Mouse (Mus musculus) liver, embryonic 16.5 days (tissue): ENCODE data around the gene Lilra6. TPM values are rescaled to one million over a fixed set of nuclear protein-coding genes. Genes with fewer than 3 reads are reported as not detected.
"Not testable (repeated sequence)": the region's sequence is repeated elsewhere in the genome, so short reads cannot be mapped to it uniquely, and the experiment has no call there.

Source experiments
- ATAC-seq: fragments of 200-750 bp; cut with Nextera tagmentation; 2 replicates; pipeline ENCODE4 v1.8.0; 2017; ENCODE audit warnings: low read depth, mild to moderate bottlenecking, moderate number of reproducible peaks, moderate library complexity
- H3K27ac ChIP-seq: fragments of 300-500 bp; sonication (generic); 2 replicates; pipeline ENCODE4 v1.5.1; 2014; ENCODE audit warnings: mild to moderate bottlenecking, low read length
- H3K27me3 ChIP-seq: fragments of 300-500 bp; sonication (generic); 2 replicates; pipeline ENCODE4 v1.6.1; 2014; ENCODE audit warnings: low read depth, low read length, mixed read lengths; ENCODE audit not compliant: control insufficient read depth, insufficient read depth
- H3K36me3 ChIP-seq: fragments of 300-500 bp; sonication (generic); 2 replicates; pipeline ENCODE4 v1.6.1; 2014; ENCODE audit warnings: mild to moderate bottlenecking; ENCODE audit not compliant: control insufficient read depth, insufficient read depth
- H3K4me1 ChIP-seq: fragments of 300-500 bp; sonication (generic); 2 replicates; pipeline ENCODE4 v1.6.1; 2014; ENCODE audit warnings: low read depth, low read length, mixed read lengths; ENCODE audit not compliant: control insufficient read depth
- H3K4me2 ChIP-seq: fragments of 300-500 bp; sonication (generic); 2 replicates; pipeline ENCODE4 v1.6.1; 2014; ENCODE audit warnings: low read depth, low read length, mixed read lengths
- H3K4me3 ChIP-seq: fragments of 300-500 bp; sonication (generic); 2 replicates; pipeline ENCODE4 v1.5.1; 2014; ENCODE audit warnings: low read depth, mild to moderate bottlenecking, low read length
- H3K9ac ChIP-seq: fragments of 300-500 bp; sonication (generic); 2 replicates; pipeline ENCODE4 v1.6.1; 2014; ENCODE audit warnings: low read depth, low read length
- H3K9me3 ChIP-seq: fragments of 300-500 bp; sonication (generic); replicated peaks from 2 replicates; pipeline ENCODE4 v1.6.1; 2016; ENCODE audit warnings: low read length; ENCODE audit not compliant: control insufficient read depth
- WGBS: fragments of 180-500 bp; shearing (Covaris S2); extraction: QIAGEN DNeasy Blood & Tissue Kit; methylation state at CpG from one replicate; pipeline ENCODE4 v1.1.7; 2014; ENCODE audit not compliant: insufficient replicate concordance; 5-methylcytosine and 5-hydroxymethylcytosine counted together
- polyA plus RNA-seq: library from polyadenylated mRNA; unstranded; fragments of >200 nt; fragmentation: Nextera tagmentation; extraction: Ambion mirVana; gene quantifications from 2 replicates; pipeline ENCODE4 v1.2.1, GENCODE M21; 2015

The Lilra6 gene
- 1.0 and 1.6 TPM in 2 replicates for polyA plus RNA-seq

DNA sequence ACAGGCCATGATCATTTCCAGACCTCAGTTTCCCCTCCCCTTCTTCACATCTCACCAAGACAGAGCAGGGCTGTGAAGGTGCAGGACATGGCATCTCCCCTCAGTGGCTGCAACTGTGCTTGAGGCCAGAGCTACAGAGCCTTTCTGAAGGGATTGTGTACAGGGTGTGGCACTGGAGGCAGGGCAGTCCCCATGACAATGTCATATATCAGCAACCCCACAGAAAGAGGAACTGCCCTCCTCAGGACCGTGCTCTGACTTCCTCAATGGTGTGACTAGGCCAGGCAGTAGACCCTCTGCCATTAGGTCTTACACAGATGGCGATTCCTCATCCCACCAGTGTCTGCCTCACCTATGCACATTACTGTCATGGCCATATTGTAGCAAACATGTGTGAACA, at the start of gene Lilra6:
Gene Lilra6, minus strand, starts transcription at position 117 of the 400 bp plus-strand sequence.
- not testable (repeated sequence) for H3K4me3 ChIP-seq, H3K9me3 ChIP-seq, H3K4me1 ChIP-seq, ATAC-seq, H3K27me3 ChIP-seq, H3K4me2 ChIP-seq, H3K9ac ChIP-seq, H3K36me3 ChIP-seq, H3K27ac ChIP-seq
- WGBS: 9% methylated on average over 2 of the region's 2 CpGs

DNA sequence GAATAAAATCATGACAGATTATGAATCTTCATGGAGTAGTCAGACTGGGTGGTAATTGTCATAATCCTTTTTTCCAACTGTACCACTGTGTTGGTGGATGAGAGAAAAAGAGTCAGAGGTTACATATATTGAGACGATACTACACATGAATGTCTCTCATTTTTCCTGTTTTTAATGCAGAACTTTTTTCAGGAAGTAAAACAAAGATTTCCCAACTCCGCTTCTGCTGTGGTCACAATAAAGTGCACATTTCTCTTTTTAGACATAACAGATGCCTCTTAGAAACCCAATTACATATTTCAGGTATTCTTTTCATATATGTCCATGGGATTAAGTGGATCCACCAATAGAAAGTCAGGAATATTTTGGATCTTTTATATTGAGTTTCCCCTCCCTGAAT, 46.7 kb upstream of the Lilra6 start:
- H3K9ac ChIP-seq: no peak overlapping the region
- H3K9me3 ChIP-seq: no peaks in the 10 kb centered on the region
- no peak overlapping the region for H3K27ac ChIP-seq
- no peak overlapping the region for H3K4me3 ChIP-seq
- no peaks in the 10 kb centered on the region for H3K4me1 ChIP-seq
- H3K27me3 ChIP-seq: no peaks in the 10 kb centered on the region
- H3K36me3 ChIP-seq: no peaks in the 10 kb centered on the region
- no peak overlapping the region for H3K4me2 ChIP-seq
- no peak for ATAC-seq
- WGBS: 57% methylated on average over 2 of the region's 2 CpGs

DNA sequence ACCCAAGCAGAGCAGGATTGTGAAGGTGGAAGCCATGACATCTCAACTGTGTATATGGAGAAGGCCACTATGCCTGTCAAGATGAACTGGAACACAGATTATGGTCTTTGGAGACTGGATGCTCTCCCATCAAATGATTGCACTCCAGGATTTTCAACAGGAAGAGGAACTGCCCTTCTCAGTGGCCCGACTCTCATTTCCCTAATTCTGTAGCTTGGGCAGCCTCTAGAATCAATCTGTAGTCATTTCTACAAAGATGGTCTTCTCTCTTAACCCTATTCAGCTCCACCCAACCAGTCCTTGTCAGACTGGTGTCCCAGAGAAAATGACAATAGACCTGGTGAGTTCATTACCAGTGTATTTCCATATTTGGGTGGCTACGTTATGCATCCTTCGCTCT, 42.1 kb upstream of the Lilra6 start:
- Histone ChIP-seq H3K27ac (no peak overlapping the region), H3K9me3 (no peaks in the 10 kb centered on the region), H3K4me1 (no peaks in the 10 kb centered on the region), H3K36me3 (no peaks in the 10 kb centered on the region), H3K9ac (no peak overlapping the region), H3K27me3 (no peaks in the 10 kb centered on the region), H3K4me3 (no peak overlapping the region), H3K4me2 (no peak overlapping the region)
- WGBS: 58% methylated on average over 3 of the region's 3 CpGs
- no peak for ATAC-seq

DNA sequence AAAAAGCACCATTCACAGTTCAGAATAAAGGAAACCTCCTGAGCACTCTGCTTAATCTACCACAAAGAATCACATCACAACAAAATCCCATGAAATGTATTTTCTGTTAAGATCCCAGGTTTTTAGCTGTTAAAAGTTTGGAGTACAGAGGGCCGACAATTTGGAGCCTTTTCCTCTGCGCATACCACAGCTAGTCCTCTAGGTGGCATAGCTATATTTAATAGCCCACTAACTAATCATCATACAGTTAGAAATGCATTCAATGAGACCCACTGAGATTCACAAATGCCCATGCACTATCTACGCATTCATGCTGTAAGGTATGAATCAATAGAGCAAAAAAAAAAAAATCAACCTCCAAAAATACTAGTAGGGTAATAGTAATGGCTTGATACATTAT, 33.9 kb upstream of the Lilra6 start:
- Histone ChIP-seq H3K9ac (no peak overlapping the region), H3K4me3 (no peak overlapping the region), H3K4me1 (no peaks in the 10 kb centered on the region), H3K27me3 (no peaks in the 10 kb centered on the region), H3K27ac (no peak overlapping the region), H3K9me3 (no peaks in the 10 kb centered on the region), H3K36me3 (no peaks in the 10 kb centered on the region), H3K4me2 (no peak overlapping the region)
- no peak for ATAC-seq
- WGBS: 61% methylated on average over 3 of the region's 3 CpGs

DNA sequence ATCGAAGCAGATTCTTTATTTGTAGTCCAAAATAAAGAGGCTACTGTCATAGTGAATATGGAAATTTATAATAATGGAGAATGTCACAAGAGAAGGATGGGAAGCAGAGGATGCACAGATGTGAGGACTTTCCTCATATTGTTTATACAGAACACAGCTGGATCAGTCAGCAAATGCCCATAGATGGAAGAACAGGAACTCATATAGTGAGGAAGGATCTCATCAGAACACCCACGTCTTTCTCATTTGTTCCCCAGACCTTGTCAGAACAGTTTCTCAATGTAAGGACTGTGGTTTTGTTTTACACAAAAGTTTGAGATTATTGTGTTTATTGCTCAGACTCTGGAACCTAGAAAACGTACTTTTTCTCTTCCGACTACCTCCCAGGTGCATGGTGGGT, 32.9 kb upstream of the Lilra6 start:
- H3K4me3 ChIP-seq: no peak overlapping the region
- H3K4me1 ChIP-seq: no peaks in the 10 kb centered on the region
- no peaks in the 10 kb centered on the region for H3K9me3 ChIP-seq
- no peak overlapping the region for H3K4me2 ChIP-seq
- H3K27ac ChIP-seq: no peak overlapping the region
- H3K27me3 ChIP-seq: no peaks in the 10 kb centered on the region
- 53% methylated on average over 4 of the region's 4 CpGs for WGBS
- no peak for ATAC-seq
- no peaks in the 10 kb centered on the region for H3K36me3 ChIP-seq
- H3K9ac ChIP-seq: no peak overlapping the region

DNA sequence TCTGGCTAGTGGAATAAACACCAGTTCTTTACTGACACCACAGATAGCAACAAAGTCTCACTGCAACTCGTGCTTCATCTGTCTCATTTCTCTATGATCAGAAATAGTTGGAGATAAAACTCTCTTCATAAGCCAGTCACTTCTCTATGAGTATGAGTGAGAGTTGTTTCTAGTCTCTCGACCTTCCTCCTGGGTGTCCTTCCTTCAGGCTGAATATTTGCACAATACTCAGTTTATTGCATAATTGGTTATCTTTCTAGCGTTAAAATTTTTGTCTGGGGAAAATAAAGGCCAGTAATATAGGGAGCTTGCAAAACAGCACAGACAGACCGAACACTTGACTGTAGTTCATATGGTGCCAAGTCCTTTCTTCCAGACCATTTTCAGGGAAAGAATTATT, 30.8 kb upstream of the Lilra6 start:
- no peak for ATAC-seq
- Histone ChIP-seq H3K4me2 (no peak overlapping the region), H3K27me3 (no peaks in the 10 kb centered on the region), H3K4me1 (no peaks in the 10 kb centered on the region), H3K9me3 (no peaks in the 10 kb centered on the region), H3K4me3 (no peak overlapping the region), H3K36me3 (no peaks in the 10 kb centered on the region), H3K27ac (no peak overlapping the region), H3K9ac (no peak overlapping the region)
- WGBS: 40% methylated on average over 4 of the region's 4 CpGs

DNA sequence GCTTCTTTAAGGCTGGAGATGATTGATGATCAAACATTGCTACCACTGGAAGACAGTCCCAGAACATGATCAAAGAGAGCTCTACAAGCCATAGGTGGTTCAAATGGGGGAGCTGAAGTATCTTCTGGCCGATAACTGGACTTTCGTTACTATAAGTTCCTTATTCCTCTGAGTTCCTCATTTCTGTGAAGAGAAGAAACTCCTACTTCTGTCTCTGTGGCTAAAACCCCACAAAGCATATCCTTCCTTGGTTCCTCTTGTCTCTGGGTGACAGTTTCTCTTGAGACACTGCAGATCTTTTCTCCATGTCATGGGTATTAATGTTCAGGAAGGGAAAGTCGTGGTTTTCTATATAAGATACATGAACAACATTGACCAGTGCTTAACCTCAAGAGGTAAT, 25.6 kb upstream of the Lilra6 start:
- Histone ChIP-seq H3K27me3 (no peaks in the 10 kb centered on the region), H3K36me3 (no peaks in the 10 kb centered on the region), H3K9ac (no peak overlapping the region), H3K4me3 (no peak overlapping the region), H3K4me2 (no peak overlapping the region), H3K27ac (no peak overlapping the region), H3K9me3 (no peaks in the 10 kb centered on the region), H3K4me1 (no peaks in the 10 kb centered on the region)
- WGBS: 9% methylated on average over 3 of the region's 3 CpGs
- ATAC-seq: no peak; the same call in 1 of the 2 replicates

DNA sequence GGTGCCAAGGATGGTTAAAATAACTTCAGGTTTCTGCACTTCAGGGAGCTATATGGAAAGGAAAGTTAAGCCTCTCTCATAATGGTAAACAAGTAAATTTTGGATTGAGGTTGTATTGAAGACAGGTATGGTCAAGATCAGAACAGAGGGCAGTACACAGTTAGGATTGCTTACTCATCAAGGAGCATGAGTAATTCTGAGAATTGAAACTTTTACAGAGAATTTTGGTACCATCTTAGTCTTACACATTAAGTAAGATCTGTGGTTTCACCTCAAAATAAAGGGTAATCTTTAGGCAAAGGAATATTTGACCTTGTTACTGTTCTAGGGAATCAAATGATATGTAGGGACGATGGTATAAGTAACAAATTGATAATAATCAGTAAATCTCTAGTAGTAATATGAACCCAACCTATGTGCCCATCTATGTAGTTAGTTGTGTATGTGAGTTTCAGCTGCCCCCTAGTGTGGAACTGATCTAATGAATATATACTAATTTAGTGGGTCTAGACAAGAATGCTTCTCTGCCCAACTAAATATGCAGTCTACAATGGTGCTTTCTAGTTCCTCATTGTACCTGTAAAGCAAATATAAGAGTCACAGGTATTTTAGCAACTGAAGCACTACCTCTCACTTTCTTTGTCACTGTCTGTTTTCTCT, 24.7 kb upstream of the Lilra6 start:
- no peak for ATAC-seq
- no peak overlapping the region for H3K27ac ChIP-seq
- H3K9me3 ChIP-seq: no peaks in the 10 kb centered on the region
- no peaks in the 10 kb centered on the region for H3K27me3 ChIP-seq
- no peaks in the 10 kb centered on the region for H3K36me3 ChIP-seq
- no peak overlapping the region for H3K4me2 ChIP-seq
- no peaks in the 10 kb centered on the region for H3K4me1 ChIP-seq
- no peak overlapping the region for H3K9ac ChIP-seq
- H3K4me3 ChIP-seq: no peak overlapping the region
- 42% methylated on average over 1 of the region's 1 CpGs for WGBS

DNA sequence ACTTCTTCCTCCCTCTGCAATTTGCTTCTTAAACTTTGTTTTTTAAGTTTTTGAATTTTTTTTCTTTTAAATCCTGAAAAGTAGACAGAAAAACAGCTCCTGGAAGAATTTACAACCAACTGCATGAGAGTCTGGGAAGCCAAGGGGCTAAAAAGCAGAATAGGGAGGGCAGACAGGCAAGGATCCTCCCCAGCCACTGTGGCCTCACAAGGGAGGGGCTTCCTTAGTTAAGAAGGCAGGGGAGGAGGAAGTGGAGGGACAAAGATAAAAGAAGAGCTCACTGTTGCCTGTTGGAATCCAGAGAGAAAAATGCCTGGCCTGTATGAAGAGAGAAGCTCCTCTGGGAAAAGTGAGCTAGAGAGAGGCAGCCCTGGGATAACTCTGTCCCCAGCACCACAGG, 20.2 kb upstream of the Lilra6 start:
- ATAC-seq: not testable (repeated sequence)

More for the DNA sequence above, 20.2 kb upstream of the Lilra6 start:
- not testable (repeated sequence) for H3K9me3 ChIP-seq, H3K9ac ChIP-seq, H3K27ac ChIP-seq, H3K36me3 ChIP-seq, H3K4me1 ChIP-seq, H3K27me3 ChIP-seq, H3K4me2 ChIP-seq, H3K4me3 ChIP-seq
